In genomic region chr10:128043041-128043835, GRCm38 (mm10) we compare ENCODE assay signal across 16 mouse cellular contexts. TPM values are rescaled to one million over a fixed set of nuclear protein-coding genes. Genes with fewer than 3 reads are reported as not detected.
DNase-seq lines count a peak whose midpoint lies in the region; ATAC-seq and TF ChIP-seq lines count a peak whose summit lies in the region.
"Had no signal": no experiment of that assay in that cellular context is flagged by ENCODE, and none has a peak within 500 bp of the region (broad histone marks: within the 10 kb centered on the region; RNA-seq: fewer than 3 reads in every experiment).

No protein-coding gene starts in this region.

- TF ChIP-seq EP300 in liver, postnatal 0 days (IDR thresholded peaks at IDR 0.05; ENCODE audit: low read depth): no peak
- TF ChIP-seq EP300 in stomach, postnatal 0 days (optimal IDR thresholded peaks at IDR 0.05): no peak

- H3K4me1 ChIP-seq in heart, embryonic 11.5 days (ENCODE audit: control insufficient read depth, insufficient read depth, low read length): peaks cover 53% of the 10 kb centered on the region
- H3K4me1 ChIP-seq in liver, embryonic 11.5 days (replicated peaks; ENCODE audit: control insufficient read depth, insufficient read depth, low read length): peaks cover 17% of the 10 kb centered on the region
- H3K4me1 ChIP-seq in liver, postnatal 0 days (ENCODE audit: insufficient read depth): peaks cover 22% of the 10 kb centered on the region
- H3K4me1 ChIP-seq in embryonic facial prominence, embryonic 12.5 days: peaks cover 35% of the 10 kb centered on the region
- H3K4me1 ChIP-seq in stomach, postnatal 0 days (replicated peaks; ENCODE audit: control insufficient read depth, insufficient read depth): peaks cover 3% of the 10 kb centered on the region; the same call in 1 of the 2 replicates

- peaks cover 29% of the 10 kb centered on the region for H3K36me3 ChIP-seq in heart, embryonic 11.5 days (ENCODE audit: control insufficient read depth, insufficient read depth, low read length)
- H3K36me3 ChIP-seq in liver, embryonic 11.5 days (ENCODE audit: control insufficient read depth, insufficient read depth, low read length): peaks cover 68% of the 10 kb centered on the region
- peaks cover 81% of the 10 kb centered on the region for H3K36me3 ChIP-seq in liver, postnatal 0 days (replicated peaks; ENCODE audit: insufficient read depth, low read length)
- H3K36me3 ChIP-seq in embryonic facial prominence, embryonic 12.5 days: peaks cover 79% of the 10 kb centered on the region
- H3K36me3 ChIP-seq in stomach, postnatal 0 days (ENCODE audit: control insufficient read depth, insufficient read depth, low read length): peaks cover 31% of the 10 kb centered on the region

- peak overlapping the region; percentile 20 for H3K4me2 ChIP-seq in heart, embryonic 11.5 days
- H3K4me2 ChIP-seq in liver, embryonic 11.5 days: no peak overlapping the region
- no peak overlapping the region for H3K4me2 ChIP-seq in liver, postnatal 0 days (ENCODE audit: low read depth, low read length)
- H3K4me2 ChIP-seq in embryonic facial prominence, embryonic 12.5 days (replicated peaks): no peak overlapping the region
- no peak overlapping the region for H3K4me2 ChIP-seq in stomach, postnatal 0 days (replicated peaks; ENCODE audit: low read depth)
- H3K4me2 ChIP-seq: forebrain, embryonic 12.5 days had no signal

- DNase-seq in heart, postnatal 4 days: no peak
- no peak for DNase-seq in liver, embryonic 11.5 days (ENCODE audit: low spot score)
- DNase-seq in liver, postnatal 0 days: no peak
- DNase-seq in stomach, postnatal 0 days (ENCODE audit: low spot score): peak; percentile 12
- no peak for DNase-seq in left cerebral cortex, adult 8-10 months (ENCODE audit: low spot score in 2 of 2)
- DNase-seq in adrenal gland, postnatal 36 days: no peak
- DNase-seq: gastrocnemius, postnatal 25 days had no signal

- H3K9me3 ChIP-seq in heart, embryonic 11.5 days (replicated peaks; ENCODE audit: control insufficient read depth, low read length): no peaks in the 10 kb centered on the region
- no peaks in the 10 kb centered on the region for H3K9me3 ChIP-seq in liver, embryonic 11.5 days (ENCODE audit: control insufficient read depth, low read length)
- H3K9me3 ChIP-seq in liver, postnatal 0 days (ENCODE audit: low read length): no peaks in the 10 kb centered on the region
- no peaks in the 10 kb centered on the region for H3K9me3 ChIP-seq in embryonic facial prominence, embryonic 12.5 days
- H3K9me3 ChIP-seq in stomach, postnatal 0 days (ENCODE audit: control insufficient read depth, low read length): no peaks in the 10 kb centered on the region
- H3K9me3 ChIP-seq: forebrain, embryonic 12.5 days had no signal

- peak overlapping the region; percentile 43; the same call in 1 of the 2 replicates for H3K9ac ChIP-seq in heart, embryonic 11.5 days (ENCODE audit: low read depth, low read length)
- 0 out of 2 replicates have a peak overlapping the region, but pooled peaks have one; percentile 1 for H3K9ac ChIP-seq in liver, embryonic 11.5 days (ENCODE audit: low read depth, low read length)
- no peak overlapping the region for H3K9ac ChIP-seq in liver, postnatal 0 days (replicated peaks)
- peak overlapping the region; percentile 38 for H3K9ac ChIP-seq in embryonic facial prominence, embryonic 12.5 days
- no peak overlapping the region for H3K9ac ChIP-seq in stomach, postnatal 0 days (ENCODE audit: low read length)

- TF ChIP-seq CTCF in liver, postnatal 0 days (IDR thresholded peaks at IDR 0.05; ENCODE audit: low read depth): no peak
- TF ChIP-seq CTCF in stomach, postnatal 0 days (IDR thresholded peaks at IDR 0.05; ENCODE audit: low read depth): no peak

- peak overlapping the region; percentile 51 for H3K27ac ChIP-seq in heart, embryonic 11.5 days (ENCODE audit: low read depth, low read length)
- no peak overlapping the region for H3K27ac ChIP-seq in liver, embryonic 11.5 days (ENCODE audit: low read depth, low read length)
- H3K27ac ChIP-seq in liver, postnatal 0 days (ENCODE audit: low read depth): no peak overlapping the region
- peak overlapping the region; percentile 30; the same call in 1 of the 2 replicates for H3K27ac ChIP-seq in embryonic facial prominence, embryonic 12.5 days
- no peak overlapping the region for H3K27ac ChIP-seq in stomach, postnatal 0 days (replicated peaks)
- H3K27ac ChIP-seq: forebrain, embryonic 12.5 days had no signal

- ATAC-seq in heart, embryonic 11.5 days (replicated peaks; ENCODE audit: insufficient number of reproducible peaks, low FRiP score, low TSS enrichment): no peak
- ATAC-seq in liver, embryonic 11.5 days (replicated peaks; ENCODE audit: low FRiP score): no peak
- no peak for ATAC-seq in liver, postnatal 0 days
- no peak for ATAC-seq in embryonic facial prominence, embryonic 12.5 days (ENCODE audit: insufficient number of reproducible peaks, insufficient read depth, low FRiP score, low TSS enrichment)
- no peak for ATAC-seq in stomach, postnatal 0 days (ENCODE audit: low FRiP score, low TSS enrichment)
- ATAC-seq: intestine, embryonic 16.5 days had no signal

- WGBS in heart, embryonic 11.5 days (ENCODE audit: insufficient replicate concordance): 43% methylated on average over 3 of the region's 3 CpGs
- 67% methylated on average over 3 of the region's 3 CpGs for WGBS in liver, embryonic 11.5 days
- WGBS in liver, postnatal 0 days (ENCODE audit: insufficient replicate concordance): 65% methylated on average over 3 of the region's 3 CpGs
- WGBS in embryonic facial prominence, embryonic 12.5 days: 73% methylated on average over 3 of the region's 3 CpGs
- WGBS in stomach, postnatal 0 days: 50% methylated on average over 3 of the region's 3 CpGs

- 0 out of 2 replicates have a peak overlapping the region, but pooled peaks have one; percentile 10 for H3K4me3 ChIP-seq in heart, embryonic 11.5 days (ENCODE audit: low read depth, low read length)
- no peak overlapping the region for H3K4me3 ChIP-seq in liver, embryonic 11.5 days (ENCODE audit: low read depth, low read length)
- H3K4me3 ChIP-seq in liver, postnatal 0 days (ENCODE audit: low read depth, low read length): no peak overlapping the region
- H3K4me3 ChIP-seq in embryonic facial prominence, embryonic 12.5 days: no peak overlapping the region
- no peak overlapping the region for H3K4me3 ChIP-seq in stomach, postnatal 0 days (ENCODE audit: low read depth, low read length)
- H3K4me3 ChIP-seq: forebrain, embryonic 12.5 days had no signal

- H3K27me3 ChIP-seq in heart, embryonic 11.5 days (ENCODE audit: control insufficient read depth, insufficient read depth, low read length): no peaks in the 10 kb centered on the region
- H3K27me3 ChIP-seq in liver, embryonic 11.5 days (replicated peaks; ENCODE audit: control insufficient read depth, insufficient read depth, low read length): no peaks in the 10 kb centered on the region
- no peaks in the 10 kb centered on the region for H3K27me3 ChIP-seq in liver, postnatal 0 days (ENCODE audit: insufficient read depth, low read length)
- no peaks in the 10 kb centered on the region for H3K27me3 ChIP-seq in embryonic facial prominence, embryonic 12.5 days
- no peaks in the 10 kb centered on the region for H3K27me3 ChIP-seq in stomach, postnatal 0 days (ENCODE audit: control insufficient read depth, insufficient read depth, low read length)
- H3K27me3 ChIP-seq: forebrain, embryonic 12.5 days had no signal

RNA-seq across cellular contexts. Expression of gene Naca, which starts 7.9 kb away (rescaled TPM):
- 678 and 713 TPM in 2 replicates for polyA plus RNA-seq in heart, embryonic 11.5 days (2014; fragmentation: Nextera tagmentation; extraction: Ambion mirVana)
- 100 to 1,000 TPM; 738 to 766 TPM for total RNA-seq in heart, postnatal 4 days (2021)
- 1,053 and 1,054 TPM in 2 replicates for polyA plus RNA-seq in liver, embryonic 11.5 days (2014; fragmentation: Nextera tagmentation; extraction: Ambion mirVana)
- 384 and 394 TPM in 2 replicates for polyA plus RNA-seq in liver, postnatal 0 days (2015; fragmentation: Nextera tagmentation; extraction: Ambion mirVana)
- 832 and 847 TPM in 2 replicates for polyA plus RNA-seq in embryonic facial prominence, embryonic 12.5 days (2016; fragmentation: Nextera tagmentation; extraction: Ambion mirVana)
- 618 and 628 TPM in 2 replicates for polyA plus RNA-seq in stomach, postnatal 0 days (2015; fragmentation: Nextera tagmentation; extraction: Ambion mirVana)
- 100 to 1,000 TPM; 335 to 362 (median 360) TPM for total RNA-seq in left cerebral cortex, adult 8-10 months (2022)
- 100 to 1,000 TPM; 638 to 655 TPM for total RNA-seq in adrenal gland, postnatal 36 days (2021)

RNA-seq across cellular contexts. Expression of gene Ptges3, which starts 15.5 kb away (rescaled TPM):
- 354 and 377 TPM in 2 replicates for polyA plus RNA-seq in heart, embryonic 11.5 days (2014; fragmentation: Nextera tagmentation; extraction: Ambion mirVana)
- total RNA-seq in heart, postnatal 4 days (2021): 100 to 1,000 TPM; 125 to 132 TPM
- 527 and 567 TPM in 2 replicates for polyA plus RNA-seq in liver, embryonic 11.5 days (2014; fragmentation: Nextera tagmentation; extraction: Ambion mirVana)
- 193 and 194 TPM in 2 replicates for polyA plus RNA-seq in liver, postnatal 0 days (2015; fragmentation: Nextera tagmentation; extraction: Ambion mirVana)
- 541 and 578 TPM in 2 replicates for polyA plus RNA-seq in embryonic facial prominence, embryonic 12.5 days (2016; fragmentation: Nextera tagmentation; extraction: Ambion mirVana)
- polyA plus RNA-seq in stomach, postnatal 0 days (2015; fragmentation: Nextera tagmentation; extraction: Ambion mirVana): 297 and 316 TPM in 2 replicates
- total RNA-seq in left cerebral cortex, adult 8-10 months (2022): 100 to 1,000 TPM; 118 to 126 (median 124) TPM
- total RNA-seq in adrenal gland, postnatal 36 days (2021): 100 to 1,000 TPM; 182 to 237 TPM

RNA-seq across cellular contexts. Expression of gene Prim1, which starts 28.3 kb away (rescaled TPM):
- polyA plus RNA-seq in heart, embryonic 11.5 days (2014; fragmentation: Nextera tagmentation; extraction: Ambion mirVana): 56.0 and 61.4 TPM in 2 replicates
- total RNA-seq in heart, postnatal 4 days (2021): 10 to 100 TPM; 30.0 to 31.1 TPM
- 106 and 112 TPM in 2 replicates for polyA plus RNA-seq in liver, embryonic 11.5 days (2014; fragmentation: Nextera tagmentation; extraction: Ambion mirVana)
- polyA plus RNA-seq in liver, postnatal 0 days (2015; fragmentation: Nextera tagmentation; extraction: Ambion mirVana): 26.2 and 29.1 TPM in 2 replicates
- polyA plus RNA-seq in embryonic facial prominence, embryonic 12.5 days (2016; fragmentation: Nextera tagmentation; extraction: Ambion mirVana): 94.6 and 95.2 TPM in 2 replicates
- polyA plus RNA-seq in stomach, postnatal 0 days (2015; fragmentation: Nextera tagmentation; extraction: Ambion mirVana): 27.3 and 27.4 TPM in 2 replicates
- total RNA-seq in left cerebral cortex, adult 8-10 months (2022): 1 to 10 TPM; 6.5 to 9.3 (median 8.1) TPM
- total RNA-seq in adrenal gland, postnatal 36 days (2021): 1 to 10 TPM; 4.2 to 4.5 TPM

RNA-seq across cellular contexts. Expression of gene Hsd17b6, which starts 35.8 kb away (rescaled TPM):
- polyA plus RNA-seq in heart, embryonic 11.5 days (2014; fragmentation: Nextera tagmentation; extraction: Ambion mirVana): not detected in 2 replicates
- not detected for total RNA-seq in heart, postnatal 4 days (2021)
- polyA plus RNA-seq in liver, embryonic 11.5 days (2014; fragmentation: Nextera tagmentation; extraction: Ambion mirVana): not detected in 2 replicates
- polyA plus RNA-seq in liver, postnatal 0 days (2015; fragmentation: Nextera tagmentation; extraction: Ambion mirVana): 29.5 and 32.4 TPM in 2 replicates
- not detected in 2 replicates for polyA plus RNA-seq in embryonic facial prominence, embryonic 12.5 days (2016; fragmentation: Nextera tagmentation; extraction: Ambion mirVana)
- polyA plus RNA-seq in stomach, postnatal 0 days (2015; fragmentation: Nextera tagmentation; extraction: Ambion mirVana): 5.0 and 5.7 TPM in 2 replicates
- total RNA-seq in left cerebral cortex, adult 8-10 months (2022): not detected
- under 1 TPM in 1 of 2 experiments, not detected in 1; 0.23 TPM for total RNA-seq in adrenal gland, postnatal 36 days (2021)
- total RNA-seq: adrenal gland, adult 18-20 months; gastrocnemius, postnatal 25 days; layer of hippocampus, adult 8-10 months had no signal
- polyA plus RNA-seq: C2C12; forebrain, embryonic 12.5 days; limb, embryonic 14.5 days; stomach, embryonic 16.5 days had no signal

RNA-seq across cellular contexts. Expression of gene Atp5b, which starts 39.8 kb away (rescaled TPM):
- 4,523 and 4,948 TPM in 2 replicates for polyA plus RNA-seq in heart, embryonic 11.5 days (2014; fragmentation: Nextera tagmentation; extraction: Ambion mirVana)
- 1,000 to 10,000 TPM; 6,416 to 6,613 TPM for total RNA-seq in heart, postnatal 4 days (2021)
- 2,564 and 2,777 TPM in 2 replicates for polyA plus RNA-seq in liver, embryonic 11.5 days (2014; fragmentation: Nextera tagmentation; extraction: Ambion mirVana)
- 1,808 and 1,865 TPM in 2 replicates for polyA plus RNA-seq in liver, postnatal 0 days (2015; fragmentation: Nextera tagmentation; extraction: Ambion mirVana)
- polyA plus RNA-seq in embryonic facial prominence, embryonic 12.5 days (2016; fragmentation: Nextera tagmentation; extraction: Ambion mirVana): 1,967 TPM in 2 replicates
- polyA plus RNA-seq in stomach, postnatal 0 days (2015; fragmentation: Nextera tagmentation; extraction: Ambion mirVana): 2,044 and 2,075 TPM in 2 replicates
- 1,000 to 10,000 TPM; 1,625 to 1,859 (median 1,782) TPM for total RNA-seq in left cerebral cortex, adult 8-10 months (2022)
- 1,000 to 10,000 TPM; 2,942 to 3,172 TPM for total RNA-seq in adrenal gland, postnatal 36 days (2021)

Comparison
In these comparisons a context has a peak if more than half of its experiments do, and no peak if none do; other contexts are left out.
1. H3K9ac ChIP-seq: peak in heart, embryonic 11.5 days (single experiment), liver, embryonic 11.5 days (single experiment) and embryonic facial prominence, embryonic 12.5 days (single experiment); none in liver, postnatal 0 days (single experiment) and stomach, postnatal 0 days (single experiment).
2. H3K27ac ChIP-seq: peak in heart, embryonic 11.5 days (single experiment) and embryonic facial prominence, embryonic 12.5 days (single experiment); none in liver, embryonic 11.5 days (single experiment), liver, postnatal 0 days (single experiment) and stomach, postnatal 0 days (single experiment).